Mouse (Mus musculus) embryonic facial prominence, embryonic 14.5 days (tissue): ENCODE measurements around the gene Gm3045. TPM values are rescaled to one million over a fixed set of nuclear protein-coding genes. Genes with fewer than 3 reads are reported as not detected.

Experiments used
- ATAC-seq: fragments of 200-750 bp; cut with Nextera tagmentation; 2 replicates; pipeline ENCODE4 v1.8.0; 2017; ENCODE audit warnings: low read depth, moderate number of reproducible peaks, moderate TSS enrichment
- DNase-seq: peaks from one replicate; pipeline ENCODE4 v3.0.0-alpha.2; 2015; ENCODE audit warnings: low spot score
- H3K27ac ChIP-seq: fragments of 300-500 bp; sonication (generic); replicated peaks from 2 replicates; pipeline ENCODE4 v1.5.1; 2014; ENCODE audit warnings: low read depth, mild to moderate bottlenecking, low read length, moderate library complexity
- H3K27me3 ChIP-seq: fragments of 300-500 bp; sonication (generic); replicated peaks from 2 replicates; pipeline ENCODE4 v1.6.1; 2014; ENCODE audit warnings: low read length; ENCODE audit not compliant: control insufficient read depth, insufficient read depth
- H3K36me3 ChIP-seq: fragments of 300-500 bp; sonication (generic); 2 replicates; pipeline ENCODE4 v1.6.1; 2014; ENCODE audit warnings: low read length, mixed read lengths; ENCODE audit not compliant: control insufficient read depth, insufficient read depth
- H3K4me1 ChIP-seq: fragments of 300-500 bp; sonication (generic); 2 replicates; pipeline ENCODE4 v1.6.1; 2014; ENCODE audit warnings: antibody characterized with exemption, low read length; ENCODE audit not compliant: control insufficient read depth, insufficient read depth
- H3K4me2 ChIP-seq: fragments of 300-500 bp; sonication (generic); 2 replicates; pipeline ENCODE4 v1.6.1; 2014; ENCODE audit warnings: low read depth, mild to moderate bottlenecking, low read length, moderate library complexity, mixed read lengths
- H3K4me3 ChIP-seq: fragments of 300-500 bp; sonication (generic); 2 replicates; pipeline ENCODE4 v1.5.1; 2014; ENCODE audit warnings: low read depth, mild to moderate bottlenecking, low read length
- H3K9ac ChIP-seq: fragments of 300-500 bp; sonication (generic); 2 replicates; pipeline ENCODE4 v1.6.1; 2014; ENCODE audit warnings: low read depth, mild to moderate bottlenecking, low read length, moderate library complexity, mixed read lengths
- H3K9me3 ChIP-seq: fragments of 300-500 bp; sonication (generic); 2 replicates; pipeline ENCODE4 v1.6.1; 2016; ENCODE audit warnings: low read length; ENCODE audit not compliant: control insufficient read depth
- WGBS: fragments of 180-500 bp; shearing (Covaris S2); extraction: QIAGEN DNeasy Blood & Tissue Kit; methylation state at CpG from one replicate; pipeline ENCODE4 v1.1.7; 2014; 5-methylcytosine and 5-hydroxymethylcytosine counted together
- polyA plus RNA-seq: library from polyadenylated mRNA; unstranded; fragments of >200 nt; fragmentation: Nextera tagmentation; extraction: Ambion mirVana; gene quantifications from 2 replicates; pipeline ENCODE4 v1.2.1, GENCODE M21; 2014

Gm3045 gene
- polyA plus RNA-seq, result not detected in 2 replicates

GRCm38 (mm10) chr13:56426365-56426764, at the start of gene Gm3045:
Gene Gm3045, plus strand, starts transcription at chr13:56426594.
- Histone ChIP-seq H3K9me3 (no peaks in the 10 kb centered on the region), H3K4me2 (no peak within 1 kb of the TSS), H3K27ac (no peak within 1 kb of the TSS), H3K4me1 (peaks cover 6% of the 10 kb centered on the region; the same call in 1 of the 2 replicates), H3K36me3 (no peaks in the 10 kb centered on the region), H3K4me3 (no peak within 1 kb of the TSS), H3K9ac (no peak within 1 kb of the TSS), H3K27me3 (no peaks in the 10 kb centered on the region)
- 75% methylated on average over 4 of the region's 4 CpGs for WGBS
- DNase-seq (peak; percentile 43), ATAC-seq (peak; percentile 13; the same call in 1 of the 2 replicates)

DNA sequence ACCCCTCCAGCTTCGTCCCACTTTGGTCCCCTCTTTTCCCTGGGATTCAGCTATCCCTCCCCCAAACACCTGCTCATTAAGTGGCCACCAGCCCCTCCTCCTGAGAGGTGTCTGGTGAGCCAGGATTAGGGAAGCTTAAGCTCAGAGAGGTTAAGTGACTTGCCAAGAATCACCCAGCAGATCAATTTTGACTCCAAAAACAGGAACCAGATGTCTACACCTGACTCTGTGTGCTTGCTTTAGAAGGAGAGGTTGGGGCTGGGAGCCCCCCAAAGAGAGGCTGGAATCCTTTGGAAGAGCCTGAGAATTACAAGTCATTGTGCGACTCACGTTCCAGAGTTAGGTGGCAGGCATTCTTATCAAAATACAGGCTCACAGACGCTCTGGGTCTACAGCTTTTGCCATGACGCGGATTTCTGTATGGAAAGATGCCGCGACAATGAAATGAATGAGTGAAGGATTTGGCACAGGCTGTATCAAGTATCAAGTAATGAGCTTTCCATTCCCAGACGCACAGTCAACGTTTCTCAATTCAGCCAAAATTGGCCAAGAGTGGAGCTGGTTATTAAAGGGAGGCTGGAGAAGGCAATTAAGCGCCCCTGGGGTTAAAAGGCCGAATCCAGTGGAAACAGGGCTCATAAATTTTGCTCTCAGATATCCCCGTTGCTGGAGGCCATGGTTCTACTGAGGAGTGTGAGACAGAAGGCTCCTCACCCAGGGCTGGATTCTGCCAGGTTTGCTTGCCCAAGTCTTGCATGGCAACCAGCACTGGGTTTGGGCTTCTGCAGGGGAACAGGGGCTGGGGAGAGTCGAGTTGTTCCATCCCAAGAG, 45.3 kb upstream of the Gm3045 start:
- DNase-seq, result peak; percentile 57
- no peaks in the 10 kb centered on the region for H3K27me3 ChIP-seq
- H3K9ac ChIP-seq, result no peak overlapping the region
- ATAC-seq, result no peak
- peaks cover 8% of the 10 kb centered on the region for H3K4me1 ChIP-seq
- WGBS, result 37% methylated on average over 14 of the region's 14 CpGs
- H3K36me3 ChIP-seq, result no peaks in the 10 kb centered on the region
- no peak overlapping the region for H3K27ac ChIP-seq
- H3K4me2 ChIP-seq, result no peak overlapping the region
- H3K9me3 ChIP-seq, result no peaks in the 10 kb centered on the region
- H3K4me3 ChIP-seq, result no peak overlapping the region

DNA sequence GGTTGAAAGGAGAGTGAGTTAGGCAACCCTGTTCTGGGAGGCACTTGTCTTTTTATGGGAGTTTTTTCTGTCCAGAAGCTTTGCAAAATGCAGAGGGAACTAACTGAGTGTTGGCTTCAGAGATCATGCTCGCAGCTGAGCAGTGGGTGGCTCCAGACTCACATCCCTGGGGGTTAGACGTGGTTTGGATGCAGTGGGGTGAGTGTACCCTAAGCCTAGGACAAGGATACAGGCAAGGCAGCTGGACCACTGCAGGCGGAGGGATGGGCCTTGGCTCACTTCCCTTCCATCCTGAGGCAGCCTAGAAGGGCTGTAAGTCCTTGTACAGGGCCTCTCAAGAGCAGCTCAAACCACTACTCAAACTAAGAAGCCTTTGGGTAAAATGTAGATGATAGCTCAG, 43.0 kb upstream of the Gm3045 start:
- Histone ChIP-seq H3K4me3 (no peak overlapping the region), H3K4me2 (no peak overlapping the region), H3K36me3 (no peaks in the 10 kb centered on the region), H3K9me3 (no peaks in the 10 kb centered on the region), H3K27me3 (no peaks in the 10 kb centered on the region), H3K27ac (no peak overlapping the region), H3K4me1 (peaks cover 8% of the 10 kb centered on the region), H3K9ac (no peak overlapping the region)
- DNase-seq (no peak), ATAC-seq (no peak)
- WGBS, result 61% methylated on average over 3 of the region's 3 CpGs

GRCm38 (mm10) chr13:56386411-56386810, 40.0 kb upstream of the Gm3045 start:
- no peak for ATAC-seq

GRCm38 (mm10) chr13:56387374-56387773, 39.0 kb upstream of the Gm3045 start:
- H3K4me1 ChIP-seq, result no peaks in the 10 kb centered on the region
- H3K27ac ChIP-seq, result no peak overlapping the region
- no peak overlapping the region for H3K4me3 ChIP-seq
- H3K9ac ChIP-seq, result no peak overlapping the region
- no peak overlapping the region for H3K4me2 ChIP-seq
- 49% methylated on average over 5 of the region's 5 CpGs for WGBS
- 0 out of 2 replicates have a peak, but pooled peaks cover 7% of the 10 kb centered on the region for H3K9me3 ChIP-seq
- H3K27me3 ChIP-seq, result no peaks in the 10 kb centered on the region
- DNase-seq (no peak), ATAC-seq (no peak)
- no peaks in the 10 kb centered on the region for H3K36me3 ChIP-seq

More at GRCm38 (mm10) chr13:56386411-56386810, 40.0 kb upstream of the Gm3045 start:
- no peak for DNase-seq
- no peak overlapping the region for H3K4me2 ChIP-seq
- H3K27me3 ChIP-seq, result no peaks in the 10 kb centered on the region
- no peaks in the 10 kb centered on the region for H3K36me3 ChIP-seq
- no peak overlapping the region for H3K27ac ChIP-seq
- WGBS, result 72% methylated on average over 9 of the region's 9 CpGs
- H3K4me1 ChIP-seq, result no peaks in the 10 kb centered on the region
- 0 out of 2 replicates have a peak, but pooled peaks cover 6% of the 10 kb centered on the region for H3K9me3 ChIP-seq
- H3K9ac ChIP-seq, result no peak overlapping the region
- no peak overlapping the region for H3K4me3 ChIP-seq

DNA sequence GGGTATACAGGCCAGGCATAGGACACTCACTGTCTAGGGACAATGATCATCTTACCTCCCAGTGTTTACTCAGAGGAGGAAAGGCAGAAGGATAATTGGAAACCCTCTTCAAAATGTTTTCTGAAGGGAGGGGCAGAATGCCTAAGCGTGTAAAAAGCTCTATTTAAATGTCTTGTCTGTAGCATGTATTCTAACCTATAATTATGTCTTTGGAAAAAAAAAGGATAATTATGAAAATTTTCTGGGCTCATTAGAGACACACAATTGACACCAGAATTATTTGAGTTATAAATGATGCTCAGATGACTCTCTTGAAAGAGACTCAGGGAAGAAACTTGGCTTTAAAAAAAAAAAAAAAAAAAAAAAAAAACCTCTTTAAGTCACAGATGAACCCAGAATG, 38.4 kb upstream of the Gm3045 start:
- WGBS, result 50% methylated on average over 1 of the region's 1 CpGs
- H3K4me1 ChIP-seq, result no peaks in the 10 kb centered on the region
- ATAC-seq (no peak), DNase-seq (no peak)
- no peak overlapping the region for H3K9ac ChIP-seq
- no peaks in the 10 kb centered on the region for H3K27me3 ChIP-seq
- no peak overlapping the region for H3K4me2 ChIP-seq
- 0 out of 2 replicates have a peak, but pooled peaks cover 7% of the 10 kb centered on the region for H3K9me3 ChIP-seq
- H3K36me3 ChIP-seq, result no peaks in the 10 kb centered on the region
- H3K27ac ChIP-seq, result no peak overlapping the region
- no peak overlapping the region for H3K4me3 ChIP-seq

- Histone ChIP-seq H3K27ac (no peak overlapping the region), H3K4me3 (no peak overlapping the region), H3K27me3 (no peaks in the 10 kb centered on the region), H3K4me1 (peaks cover 7% of the 10 kb centered on the region; the same call in 1 of the 2 replicates), H3K9me3 (no peaks in the 10 kb centered on the region), H3K4me2 (no peak overlapping the region), H3K36me3 (no peaks in the 10 kb centered on the region), H3K9ac (no peak overlapping the region)
- DNase-seq (peak; percentile 47), ATAC-seq (no peak)
- 40% methylated on average over 5 of the region's 5 CpGs for WGBS
These were observed 28.8 kb upstream of the Gm3045 start for GRCm38 (mm10) chr13:56397572-56397971.

GRCm38 (mm10) chr13:56401186-56401585, 25.2 kb upstream of the Gm3045 start:
- no peak for ATAC-seq
- Histone ChIP-seq H3K27ac (no peak overlapping the region), H3K9me3 (no peaks in the 10 kb centered on the region), H3K36me3 (no peaks in the 10 kb centered on the region), H3K4me3 (no peak overlapping the region), H3K9ac (no peak overlapping the region), H3K4me2 (no peak overlapping the region), H3K27me3 (no peaks in the 10 kb centered on the region), H3K4me1 (peaks cover 18% of the 10 kb centered on the region; the same call in 1 of the 2 replicates)
- WGBS, result 46% methylated on average over 4 of the region's 4 CpGs
- no peak for DNase-seq
